Mouse (Mus musculus) lung, embryonic 15.5 days (tissue): ENCODE results near the gene Phyhd1. TPM values are rescaled to one million over a fixed set of nuclear protein-coding genes. Genes with fewer than 3 reads are reported as not detected.

Experiments used
- ATAC-seq: fragments of 200-750 bp; cut with Nextera tagmentation; 2 replicates; pipeline ENCODE4 v1.8.0; 2017; ENCODE audit warnings: moderate number of reproducible peaks, borderline replicate concordance; ENCODE audit not compliant: low FRiP score, low TSS enrichment; ENCODE audit errors: extremely low read depth
- H3K27ac ChIP-seq: fragments of 300-500 bp; sonication (generic); 2 replicates; pipeline ENCODE4 v1.5.1; 2015; ENCODE audit warnings: moderate library complexity, mild to moderate bottlenecking, inconsistent platforms
- H3K27me3 ChIP-seq: fragments of 300-500 bp; sonication (generic); 2 replicates; pipeline ENCODE4 v1.6.1; 2015; ENCODE audit warnings: inconsistent platforms
- H3K36me3 ChIP-seq: fragments of 300-500 bp; sonication (generic); 2 replicates; pipeline ENCODE4 v1.6.1; 2015; ENCODE audit warnings: inconsistent platforms
- H3K4me1 ChIP-seq: fragments of 300-500 bp; sonication (generic); 2 replicates; pipeline ENCODE4 v1.6.1; 2015; ENCODE audit warnings: inconsistent platforms
- H3K4me2 ChIP-seq: fragments of 300-500 bp; sonication (generic); 2 replicates; pipeline ENCODE4 v1.6.1; 2015; ENCODE audit warnings: inconsistent platforms, mild to moderate bottlenecking, moderate library complexity
- H3K4me3 ChIP-seq: fragments of 300-500 bp; sonication (generic); 2 replicates; pipeline ENCODE4 v1.5.1; 2015; ENCODE audit warnings: mild to moderate bottlenecking, inconsistent platforms
- H3K9ac ChIP-seq: fragments of 300-500 bp; sonication (generic); 2 replicates; pipeline ENCODE4 v1.6.1; 2015; ENCODE audit warnings: inconsistent platforms
- H3K9me3 ChIP-seq: fragments of 300-500 bp; sonication (generic); 2 replicates; pipeline ENCODE4 v1.6.1; 2016; ENCODE audit warnings: inconsistent platforms
- WGBS: fragments of 180-500 bp; shearing (Covaris S2); methylation state at CpG from one replicate; pipeline ENCODE4 v1.1.7; 2015; 5-methylcytosine and 5-hydroxymethylcytosine counted together
- polyA plus RNA-seq: library from polyadenylated mRNA; unstranded; fragments of >200 nt; fragmentation: Nextera tagmentation; extraction: Ambion mirVana; gene quantifications from 2 replicates; pipeline ENCODE4 v1.2.1, GENCODE M21; 2015

Gene Phyhd1
- polyA plus RNA-seq, 1 experiment from 2014 or later, result 7.1 TPM

DNA sequence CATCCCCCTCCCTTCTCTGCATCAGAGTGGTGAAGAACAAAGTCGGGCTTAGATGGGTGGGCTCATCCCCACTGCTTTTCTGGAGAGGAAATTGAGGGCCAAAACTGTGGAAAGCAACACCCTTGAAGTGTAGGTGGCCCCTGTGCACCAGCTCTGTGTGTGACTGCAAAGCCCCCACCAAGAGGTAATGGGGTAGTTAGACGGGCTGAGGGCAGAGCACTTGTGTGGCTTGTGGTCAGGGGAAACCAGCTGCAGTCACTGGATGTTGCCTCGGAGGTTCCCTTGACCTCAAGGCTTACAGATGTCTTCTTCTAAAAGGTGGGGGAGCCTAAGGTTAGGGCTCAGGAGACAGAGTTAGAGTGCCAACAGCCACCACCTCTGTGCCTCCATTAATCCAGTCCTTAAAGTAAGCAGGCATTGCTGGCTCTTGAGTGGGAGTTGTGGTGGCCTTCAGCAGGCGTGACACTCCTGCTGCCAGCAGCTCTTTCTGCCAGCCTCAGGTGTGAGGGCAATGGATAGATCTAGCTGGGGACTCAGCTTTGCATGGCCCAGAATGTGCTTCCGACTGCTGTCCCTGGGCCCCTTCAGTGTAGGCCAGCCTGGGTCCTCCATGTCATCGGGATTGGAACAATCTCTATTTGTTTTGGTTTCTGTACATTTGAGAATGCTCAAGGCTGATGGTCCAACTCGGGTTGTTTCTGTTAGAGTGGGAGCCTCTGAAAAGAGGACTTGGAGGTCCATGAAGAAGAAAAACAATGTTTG is 8.1 kb upstream of the Phyhd1 start:
- Histone ChIP-seq H3K27ac (0 out of 2 replicates have a peak overlapping the region, but pooled peaks have one; percentile 11), H3K9me3 (no peaks in the 10 kb centered on the region)
- WGBS, result 73% methylated on average over 7 of the region's 7 CpGs

DNA sequence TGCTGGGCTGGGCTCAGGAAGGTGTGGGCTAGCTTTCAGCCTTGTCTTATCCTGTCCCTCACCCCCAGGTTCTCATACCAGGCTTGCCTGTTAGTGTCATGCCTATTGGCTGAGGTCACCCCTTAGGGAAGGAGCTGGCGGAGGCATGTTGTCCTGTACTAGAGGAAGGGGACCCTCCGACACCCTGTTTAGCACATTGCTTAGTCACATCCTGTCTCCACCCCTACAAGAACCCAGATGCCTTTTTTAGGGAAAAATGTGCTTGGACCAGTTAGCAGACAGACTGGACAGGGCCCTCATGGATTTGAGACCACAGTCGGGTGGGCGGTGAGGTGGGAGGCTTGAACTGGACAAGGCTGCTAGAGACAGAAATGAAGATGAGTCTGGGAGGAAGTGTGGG is 7.4 kb upstream of the Phyhd1 start:
- H3K4me2 ChIP-seq, result no peak overlapping the region
- H3K36me3 ChIP-seq, result peaks cover 59% of the 10 kb centered on the region
- H3K27me3 ChIP-seq, result no peaks in the 10 kb centered on the region
- H3K27ac ChIP-seq, result no peak overlapping the region
- ATAC-seq, result peak; percentile 27; the same call in 1 of the 2 replicates
- H3K4me1 ChIP-seq, result peaks cover 8% of the 10 kb centered on the region
- WGBS, result 64% methylated on average over 4 of the region's 4 CpGs
- no peaks in the 10 kb centered on the region for H3K9me3 ChIP-seq
- no peak overlapping the region for H3K9ac ChIP-seq
- H3K4me3 ChIP-seq, result no peak overlapping the region

More for the DNA sequence above, 8.1 kb upstream of the Phyhd1 start:
- no peak overlapping the region for H3K4me2 ChIP-seq
- H3K4me1 ChIP-seq, result peaks cover 2% of the 10 kb centered on the region; the same call in 1 of the 2 replicates
- peaks cover 57% of the 10 kb centered on the region for H3K36me3 ChIP-seq
- no peak overlapping the region for H3K9ac ChIP-seq
- no peak for ATAC-seq
- no peaks in the 10 kb centered on the region for H3K27me3 ChIP-seq
- H3K4me3 ChIP-seq, result no peak overlapping the region

DNA sequence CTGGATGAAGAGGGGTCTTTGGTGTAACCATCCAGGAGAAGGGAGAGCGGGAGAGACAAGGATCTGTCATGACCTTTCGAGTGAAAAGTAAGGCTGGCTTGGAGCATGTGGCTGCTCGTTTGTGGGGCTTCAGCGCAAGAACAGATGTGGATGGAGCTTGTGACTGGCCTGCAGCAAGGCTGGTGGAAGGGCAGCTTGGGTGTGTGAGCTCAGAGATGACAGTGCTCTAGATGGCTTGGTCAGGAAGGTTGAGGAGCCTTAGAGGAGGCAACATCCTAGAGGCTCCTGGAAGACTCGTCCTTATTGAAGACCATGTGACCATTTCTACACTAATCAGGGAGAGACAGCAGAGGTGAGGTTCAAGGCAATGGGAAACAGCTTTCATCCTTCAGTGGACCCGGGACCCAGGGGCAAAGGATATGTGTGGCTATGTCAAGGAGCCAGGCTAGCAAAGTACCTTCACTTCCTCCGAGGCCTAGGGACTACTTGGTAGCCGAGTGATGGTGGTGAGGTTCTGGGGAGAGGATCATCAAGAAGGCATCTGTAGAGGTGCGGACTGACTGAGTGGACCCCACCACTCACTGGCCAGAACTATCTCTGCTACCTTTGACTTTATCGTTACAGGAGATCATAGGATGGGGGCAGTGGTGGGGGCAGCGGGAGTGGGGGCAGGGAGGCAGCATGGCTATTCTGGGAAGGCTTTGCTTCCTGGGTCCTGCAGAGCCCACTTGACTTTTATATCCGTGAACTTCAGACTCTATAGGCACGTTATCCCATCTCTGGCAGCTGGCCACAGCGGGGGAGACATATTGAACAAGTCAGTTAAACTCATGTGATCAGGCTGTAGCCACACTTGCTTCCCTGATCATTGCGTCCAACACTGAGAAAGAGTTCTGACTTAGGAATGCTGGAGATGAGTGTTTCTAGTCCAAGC is 6.6 kb upstream of the Phyhd1 start:
- Histone ChIP-seq H3K4me1 (peaks cover 10% of the 10 kb centered on the region), H3K27me3 (no peaks in the 10 kb centered on the region), H3K36me3 (peaks cover 65% of the 10 kb centered on the region), H3K4me2 (no peak overlapping the region), H3K27ac (no peak overlapping the region), H3K4me3 (no peak overlapping the region), H3K9me3 (no peaks in the 10 kb centered on the region), H3K9ac (no peak overlapping the region)
- WGBS, result 83% methylated on average over 15 of the region's 15 CpGs
- no peak for ATAC-seq

DNA sequence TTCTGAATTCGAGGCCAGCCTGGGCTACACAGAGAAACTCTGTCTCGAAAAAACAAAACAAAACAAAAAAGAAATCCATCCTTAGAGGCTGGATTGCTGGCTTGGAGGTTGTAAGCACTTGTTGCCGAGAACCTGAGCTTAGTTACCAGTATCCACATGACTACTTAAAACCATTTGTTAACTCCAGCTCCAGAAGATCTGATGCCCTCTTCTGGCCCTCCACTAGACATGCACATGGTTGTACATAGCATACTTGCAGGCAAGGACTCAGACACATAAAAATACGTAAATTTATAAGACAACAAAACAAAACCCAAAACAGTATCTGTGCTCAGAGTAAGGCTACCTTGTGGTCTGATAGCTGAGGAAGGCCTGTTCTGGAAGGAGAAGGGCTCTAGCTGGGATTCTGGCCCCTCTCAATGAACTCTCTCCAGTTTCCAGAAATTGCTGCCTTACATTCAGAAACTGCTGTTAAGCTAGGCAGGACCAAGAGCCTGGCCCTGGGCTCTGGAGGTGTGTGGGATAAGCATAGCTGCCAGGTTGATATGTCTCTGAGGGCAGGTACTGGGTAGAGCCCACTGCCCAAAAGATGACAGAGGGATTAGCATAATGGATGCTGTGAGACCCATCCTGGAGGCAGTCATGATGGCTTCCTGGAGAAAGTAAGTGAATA is 4.8 kb upstream of the Phyhd1 start:
- peaks cover 28% of the 10 kb centered on the region for H3K4me1 ChIP-seq
- no peak overlapping the region for H3K9ac ChIP-seq
- ATAC-seq, result no peak
- no peaks in the 10 kb centered on the region for H3K27me3 ChIP-seq
- H3K36me3 ChIP-seq, result peaks cover 54% of the 10 kb centered on the region
- no peaks in the 10 kb centered on the region for H3K9me3 ChIP-seq
- H3K27ac ChIP-seq, result no peak overlapping the region
- H3K4me2 ChIP-seq, result no peak overlapping the region
- WGBS, result 82% methylated on average over 4 of the region's 4 CpGs
- no peak overlapping the region for H3K4me3 ChIP-seq

DNA sequence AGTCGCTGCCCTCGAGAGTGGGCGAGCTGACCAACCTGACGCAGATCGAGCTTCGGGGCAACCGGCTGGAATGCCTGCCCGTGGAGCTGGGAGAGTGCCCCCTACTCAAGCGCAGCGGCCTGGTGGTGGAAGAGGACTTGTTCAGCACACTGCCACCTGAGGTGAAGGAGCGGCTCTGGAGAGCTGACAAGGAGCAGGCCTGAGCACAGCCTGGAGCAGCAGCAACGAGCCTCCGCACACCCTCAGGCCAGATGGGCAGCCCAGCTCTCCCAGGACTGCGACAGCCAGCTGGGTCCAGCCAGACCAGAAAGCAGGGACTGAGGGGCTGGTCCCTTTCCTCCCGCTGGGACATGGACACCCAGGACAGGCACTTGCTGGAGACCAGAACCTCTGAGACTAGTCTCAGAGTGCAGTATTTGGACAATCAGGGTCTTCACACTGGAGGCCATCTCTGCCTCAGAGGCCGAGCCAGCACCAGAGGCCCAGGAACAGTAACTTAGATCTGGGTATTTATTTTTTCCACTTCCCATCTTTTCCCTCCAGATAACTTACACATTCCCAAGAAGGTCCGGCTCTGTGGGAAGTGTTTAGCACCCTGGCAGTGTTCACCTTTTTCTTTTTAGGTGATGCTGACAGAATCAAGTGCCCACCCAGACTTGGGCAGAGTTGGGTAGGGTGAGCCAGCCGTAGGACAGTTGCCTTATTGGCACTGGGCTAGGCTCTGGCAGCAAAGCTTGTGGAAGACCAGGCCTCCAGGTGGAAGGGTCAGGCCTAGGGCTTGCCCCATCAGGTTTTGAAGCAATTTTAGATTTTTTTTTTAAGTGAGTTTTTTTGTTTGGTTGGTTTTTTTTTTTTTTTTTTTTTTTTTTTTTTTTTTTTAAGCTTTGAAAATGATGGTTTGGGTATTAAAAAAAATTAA is 3.8 kb upstream of the Phyhd1 start:
- Histone ChIP-seq H3K4me2 (no peak overlapping the region), H3K27ac (no peak overlapping the region), H3K36me3 (peaks cover 44% of the 10 kb centered on the region), H3K9me3 (no peaks in the 10 kb centered on the region), H3K4me3 (no peak overlapping the region), H3K4me1 (peaks cover 37% of the 10 kb centered on the region), H3K9ac (no peak overlapping the region), H3K27me3 (no peaks in the 10 kb centered on the region)
- 89% methylated on average over 18 of the region's 18 CpGs for WGBS
- no peak for ATAC-seq

DNA sequence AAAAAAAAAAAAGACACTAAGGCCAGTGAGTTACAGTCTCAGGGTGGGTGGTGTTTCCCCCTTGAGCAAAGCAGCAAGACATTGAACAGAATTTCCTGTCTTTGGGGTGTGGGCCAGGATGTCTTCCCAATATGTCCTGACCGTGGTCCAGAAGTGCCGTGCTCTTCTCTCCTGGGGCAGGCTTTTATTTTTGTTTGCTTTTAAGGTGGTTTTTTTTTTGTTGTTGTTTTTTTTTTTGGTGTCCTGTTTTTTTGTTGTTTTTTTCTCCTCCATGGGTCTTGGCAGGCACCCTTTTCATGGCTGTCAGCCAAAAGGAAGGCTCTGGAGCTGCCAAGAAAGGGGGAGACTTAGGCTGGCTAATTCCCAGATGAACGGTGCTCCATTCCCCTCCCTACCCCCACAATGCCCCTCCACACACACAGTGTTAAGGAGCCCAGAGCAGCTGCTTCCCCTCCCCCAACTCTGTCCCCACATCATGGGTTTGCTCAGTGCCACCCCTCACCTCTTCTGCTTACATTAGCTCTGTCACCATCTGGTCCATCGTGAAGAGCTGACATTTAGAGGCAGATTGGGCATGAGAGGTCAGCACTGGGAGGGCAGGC is 3.1 kb upstream of the Phyhd1 start:
- H3K27me3 ChIP-seq, result no peaks in the 10 kb centered on the region
- ATAC-seq, result no peak
- no peaks in the 10 kb centered on the region for H3K9me3 ChIP-seq
- H3K9ac ChIP-seq, result no peak overlapping the region
- peaks cover 36% of the 10 kb centered on the region for H3K36me3 ChIP-seq
- no peak overlapping the region for H3K4me3 ChIP-seq
- no peak overlapping the region for H3K4me2 ChIP-seq
- H3K27ac ChIP-seq, result no peak overlapping the region
- H3K4me1 ChIP-seq, result peaks cover 37% of the 10 kb centered on the region
- 33% methylated on average over 4 of the region's 4 CpGs for WGBS

DNA sequence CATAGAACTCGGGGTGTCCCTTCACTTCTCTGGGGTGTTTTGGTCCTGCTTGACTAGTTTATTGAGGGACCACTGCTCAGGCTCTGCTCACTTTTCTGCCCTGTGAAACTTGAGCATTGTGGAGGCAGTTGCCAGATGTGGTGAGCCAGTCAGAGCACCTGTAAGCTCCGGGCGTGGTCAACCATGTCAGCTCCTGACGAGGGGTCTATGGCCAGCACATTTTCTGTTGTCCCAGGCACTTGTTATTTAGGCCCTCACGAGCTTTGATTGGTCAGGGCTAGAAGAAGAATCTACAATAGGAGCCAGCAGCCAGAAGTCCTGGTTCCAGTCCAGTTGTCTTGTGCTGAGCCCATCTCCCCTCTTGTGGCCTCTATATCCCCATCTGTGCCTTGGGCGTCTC is 2.2 kb upstream of the Phyhd1 start:
- WGBS, result 81% methylated on average over 6 of the region's 6 CpGs
- ATAC-seq, result no peak
- H3K4me1 ChIP-seq, result peaks cover 37% of the 10 kb centered on the region
- no peak overlapping the region for H3K27ac ChIP-seq
- H3K36me3 ChIP-seq, result peaks cover 33% of the 10 kb centered on the region
- no peak overlapping the region for H3K4me2 ChIP-seq
- H3K27me3 ChIP-seq, result no peaks in the 10 kb centered on the region
- H3K4me3 ChIP-seq, result no peak overlapping the region
- no peaks in the 10 kb centered on the region for H3K9me3 ChIP-seq
- no peak overlapping the region for H3K9ac ChIP-seq

DNA sequence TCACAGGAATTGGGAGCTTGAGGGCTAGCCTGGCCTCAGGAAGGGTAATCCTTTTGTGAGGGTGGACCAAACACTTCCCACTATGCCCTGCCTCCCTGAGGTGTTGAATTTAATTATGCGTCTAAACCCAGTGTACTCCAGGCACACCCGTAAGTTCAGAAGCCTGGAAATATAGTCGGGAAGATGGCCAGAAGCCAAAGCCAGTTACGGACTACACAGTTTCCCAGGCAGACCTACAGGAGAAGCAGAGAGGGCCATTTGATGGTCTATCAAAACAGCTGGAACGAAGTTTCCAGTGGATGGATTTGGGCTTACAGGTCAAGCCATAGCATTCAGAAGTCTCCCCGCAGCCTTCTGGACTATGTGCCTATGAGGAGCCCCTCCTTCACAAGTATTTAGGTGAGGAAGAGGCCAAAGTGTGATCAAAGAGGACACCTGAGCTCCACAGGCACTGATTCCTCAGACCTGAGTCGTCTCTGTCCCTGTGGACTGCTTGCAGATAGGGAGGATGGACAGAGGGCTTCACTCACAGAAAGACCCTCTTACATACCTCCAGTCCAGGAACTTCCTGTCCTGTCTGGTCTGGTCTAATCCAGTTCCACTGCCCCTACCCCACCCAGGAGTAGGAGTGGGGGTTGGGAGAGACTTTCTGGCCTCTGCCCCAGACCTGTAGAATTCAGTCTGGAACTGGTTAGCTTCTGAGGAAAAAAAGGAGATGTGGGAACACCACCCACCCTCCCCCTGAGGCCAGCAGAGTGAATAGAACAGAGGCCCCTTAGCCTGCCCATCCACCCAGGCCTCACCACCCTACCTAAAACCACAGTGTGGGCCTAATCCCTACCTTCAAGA is 1.1 kb upstream of the Phyhd1 start:
- Histone ChIP-seq H3K4me3 (no peak overlapping the region), H3K36me3 (peaks cover 30% of the 10 kb centered on the region), H3K27me3 (no peaks in the 10 kb centered on the region), H3K9ac (no peak overlapping the region), H3K4me2 (no peak overlapping the region), H3K4me1 (peaks cover 41% of the 10 kb centered on the region), H3K27ac (peak overlapping the region; percentile 87), H3K9me3 (no peaks in the 10 kb centered on the region)
- no peak for ATAC-seq
- 51% methylated on average over 7 of the region's 7 CpGs for WGBS

DNA sequence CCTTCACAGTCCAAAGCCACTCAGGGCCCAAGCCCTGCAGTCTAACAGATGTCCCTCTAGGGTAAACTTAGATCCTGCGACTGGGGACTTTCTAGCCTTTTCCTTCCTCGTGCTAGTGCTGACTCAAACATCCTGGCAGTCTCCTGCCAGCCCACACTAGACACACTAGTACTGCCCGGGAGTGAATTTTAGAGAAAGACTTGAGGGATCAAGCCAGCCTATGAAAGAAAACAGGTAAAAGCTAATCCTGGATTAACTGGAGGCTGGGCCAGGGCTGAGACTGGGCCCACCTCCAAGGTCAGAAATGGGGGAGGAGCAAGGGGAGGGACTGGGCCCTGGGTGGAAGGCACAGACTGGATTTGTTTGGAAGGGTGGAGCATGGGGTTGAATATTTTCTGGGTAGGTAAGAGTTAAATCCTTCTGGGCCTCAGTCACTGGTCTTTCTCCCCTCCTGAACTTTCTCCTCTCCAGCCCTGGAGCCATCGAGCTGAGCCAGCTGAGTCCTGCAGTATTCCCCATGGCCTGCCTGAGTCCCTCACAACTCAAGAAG is 464 bp downstream of the Phyhd1 start:
- ATAC-seq, result peak; percentile 69
- peak overlapping the region; percentile 87 for H3K27ac ChIP-seq
- H3K9me3 ChIP-seq, result no peaks in the 10 kb centered on the region

DNA sequence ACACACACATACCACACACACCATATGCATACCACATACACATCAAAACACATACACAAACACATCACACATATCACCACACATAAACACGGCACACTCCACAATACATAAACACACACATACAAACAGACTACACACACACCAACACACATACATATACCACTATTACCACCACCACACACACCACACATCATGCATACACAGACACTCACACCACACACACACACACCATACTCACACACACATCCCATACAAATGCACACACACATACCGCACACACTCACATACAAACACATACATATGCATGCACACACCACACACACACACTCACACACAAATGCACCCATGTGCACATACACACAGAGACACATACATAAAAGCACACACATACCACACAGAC is 1.5 kb downstream of the Phyhd1 start:
- no peak overlapping the region for H3K4me2 ChIP-seq
- peaks cover 14% of the 10 kb centered on the region; the same call in 1 of the 2 replicates for H3K36me3 ChIP-seq
- no peaks in the 10 kb centered on the region for H3K9me3 ChIP-seq
- H3K27me3 ChIP-seq, result no peaks in the 10 kb centered on the region
- H3K4me1 ChIP-seq, result peaks cover 44% of the 10 kb centered on the region
- no peak for ATAC-seq
- WGBS, result 86% methylated on average over 2 of the region's 2 CpGs
- H3K27ac ChIP-seq, result no peak overlapping the region
- H3K9ac ChIP-seq, result no peak overlapping the region
- no peak overlapping the region for H3K4me3 ChIP-seq

More for the DNA sequence above, 464 bp downstream of the Phyhd1 start:
- Histone ChIP-seq H3K4me2 (peak overlapping the region; percentile 32; the same call in 1 of the 2 replicates), H3K9ac (no peak overlapping the region), H3K4me1 (peaks cover 44% of the 10 kb centered on the region), H3K36me3 (peaks cover 21% of the 10 kb centered on the region; the same call in 1 of the 2 replicates), H3K27me3 (no peaks in the 10 kb centered on the region), H3K4me3 (peak overlapping the region; percentile 4; the same call in 1 of the 2 replicates)
- 5% methylated on average over 4 of the region's 4 CpGs for WGBS
